Mouse (Mus musculus) bone marrow, adult 2 months (tissue): ENCODE results near the gene Stxbp5.

ENCODE experiments used
- CTCF ChIP-seq: fragments of 200-500 bp; IDR thresholded peaks from 2 replicates; pipeline ENCODE4 v1.5.1; 2011; ENCODE audit warnings: low read length, control low read depth; ENCODE audit not compliant: control insufficient read depth, insufficient read depth
- POLR2A ChIP-seq: fragments of 200-500 bp; IDR thresholded peaks from 2 replicates; pipeline ENCODE4 v1.6.1; 2011; ENCODE audit warnings: low read depth, mild to moderate bottlenecking, control low read depth, low read length, borderline replicate concordance; ENCODE audit not compliant: control insufficient read depth

GRCm38 (mm10) chr10:9907919-9908502, 7.1 kb upstream of the Stxbp5 start:
- TF ChIP-seq CTCF (no peak), POLR2A (no peak)
